Mouse (Mus musculus) limb, embryonic 13.5 days (tissue): ENCODE measurements around the gene Cd19. TPM values are rescaled to one million over a fixed set of nuclear protein-coding genes. Genes with fewer than 3 reads are reported as not detected.

Experiments
- ATAC-seq: fragments of 200-750 bp; cut with Nextera tagmentation; 2 replicates; pipeline ENCODE4 v1.8.0; 2017; ENCODE audit warnings: low read depth, moderate number of reproducible peaks, moderate TSS enrichment; ENCODE audit not compliant: low FRiP score
- H3K27ac ChIP-seq: fragments of 300-500 bp; sonication (generic); 2 replicates; pipeline ENCODE4 v1.5.1; 2015; ENCODE audit warnings: inconsistent platforms, mild to moderate bottlenecking, moderate library complexity
- H3K27me3 ChIP-seq: fragments of 300-500 bp; sonication (generic); 2 replicates; pipeline ENCODE4 v1.6.1; 2015; ENCODE audit warnings: mild to moderate bottlenecking, inconsistent platforms
- H3K36me3 ChIP-seq: fragments of 300-500 bp; sonication (generic); 2 replicates; pipeline ENCODE4 v1.6.1; 2015; ENCODE audit warnings: inconsistent platforms, mild to moderate bottlenecking, moderate library complexity
- H3K4me1 ChIP-seq: fragments of 300-500 bp; sonication (generic); 2 replicates; pipeline ENCODE4 v1.6.1; 2015; ENCODE audit warnings: inconsistent platforms
- H3K4me2 ChIP-seq: fragments of 300-500 bp; sonication (generic); replicated peaks from 2 replicates; pipeline ENCODE4 v1.6.1; 2015; ENCODE audit warnings: inconsistent platforms, mild to moderate bottlenecking, moderate library complexity
- H3K4me3 ChIP-seq: fragments of 300-500 bp; sonication (generic); 2 replicates; pipeline ENCODE4 v1.5.1; 2015; ENCODE audit warnings: moderate library complexity, mild to moderate bottlenecking, inconsistent platforms
- H3K9ac ChIP-seq: fragments of 300-500 bp; sonication (generic); 2 replicates; pipeline ENCODE4 v1.6.1; 2015; ENCODE audit warnings: mild to moderate bottlenecking, inconsistent platforms
- H3K9me3 ChIP-seq: fragments of 300-500 bp; sonication (generic); 2 replicates; pipeline ENCODE4 v1.6.1; 2016; ENCODE audit warnings: inconsistent platforms
- WGBS: fragments of 180-500 bp; shearing (Covaris S2); methylation state at CpG from one replicate; pipeline ENCODE4 v1.1.7; 2015; 5-methylcytosine and 5-hydroxymethylcytosine counted together
- microRNA-seq: library from miRNA; unstranded; fragments of <30 nt; microRNA quantifications from one replicate; pipeline ENCODE4, GENCODE M21; 2016
- polyA plus RNA-seq: library from polyadenylated mRNA; unstranded; fragments of >200 nt; fragmentation: Nextera tagmentation; extraction: Ambion mirVana; gene quantifications from 2 replicates; pipeline ENCODE4 v1.2.1, GENCODE M21; 2015

The Cd19 gene
- polyA plus RNA-seq, 1 experiment from 2014 or later = not detected

- H3K4me1 ChIP-seq = peaks cover 9% of the 10 kb centered on the region
- H3K9ac ChIP-seq = no peak overlapping the region
- no peaks in the 10 kb centered on the region for H3K27me3 ChIP-seq
- H3K4me2 ChIP-seq = no peak overlapping the region
- WGBS = 78% methylated on average over 6 of the region's 6 CpGs
- peaks cover 55% of the 10 kb centered on the region for H3K36me3 ChIP-seq
- no peaks in the 10 kb centered on the region for H3K9me3 ChIP-seq
- H3K4me3 ChIP-seq = no peak overlapping the region
- no peak overlapping the region for H3K27ac ChIP-seq
- ATAC-seq = no peak
Measured at GRCm38 (mm10) chr7:126374526-126374925, 40.2 kb downstream of the Cd19 start.

- no peak for ATAC-seq
- WGBS = 85% methylated on average over 9 of the region's 9 CpGs
- Histone ChIP-seq H3K36me3 (peaks cover 60% of the 10 kb centered on the region), H3K9me3 (no peaks in the 10 kb centered on the region), H3K9ac (no peak overlapping the region), H3K27me3 (no peaks in the 10 kb centered on the region), H3K4me3 (no peak overlapping the region), H3K4me2 (no peak overlapping the region), H3K27ac (no peak overlapping the region), H3K4me1 (peaks cover 9% of the 10 kb centered on the region)
Measured at GRCm38 (mm10) chr7:126373007-126373406, 41.7 kb downstream of the Cd19 start.

GRCm38 (mm10) chr7:126369393-126369792 is 45.3 kb downstream of the Cd19 start, which contains the start of gene Lat:
TSS of gene Lat (minus strand) at chr7:126369570.
- Histone ChIP-seq H3K9me3 (no peaks in the 10 kb centered on the region), H3K27me3 (no peaks in the 10 kb centered on the region), H3K27ac (no peak within 1 kb of the TSS), H3K4me2 (no peak within 1 kb of the TSS), H3K9ac (no peak within 1 kb of the TSS), H3K4me1 (no peaks in the 10 kb centered on the region), H3K36me3 (peaks cover 58% of the 10 kb centered on the region), H3K4me3 (no peak within 1 kb of the TSS)
- ATAC-seq = no peak
- WGBS = 72% methylated on average over 13 of the region's 13 CpGs

GRCm38 (mm10) chr7:126368367-126368766 is 46.3 kb downstream of the Cd19 start:
- no peak for ATAC-seq
- Histone ChIP-seq H3K4me1 (no peaks in the 10 kb centered on the region), H3K9me3 (no peaks in the 10 kb centered on the region), H3K27me3 (no peaks in the 10 kb centered on the region), H3K4me2 (no peak overlapping the region), H3K4me3 (no peak overlapping the region), H3K9ac (no peak overlapping the region), H3K27ac (no peak overlapping the region), H3K36me3 (peaks cover 55% of the 10 kb centered on the region)
- WGBS = 87% methylated on average over 8 of the region's 8 CpGs

DNA sequence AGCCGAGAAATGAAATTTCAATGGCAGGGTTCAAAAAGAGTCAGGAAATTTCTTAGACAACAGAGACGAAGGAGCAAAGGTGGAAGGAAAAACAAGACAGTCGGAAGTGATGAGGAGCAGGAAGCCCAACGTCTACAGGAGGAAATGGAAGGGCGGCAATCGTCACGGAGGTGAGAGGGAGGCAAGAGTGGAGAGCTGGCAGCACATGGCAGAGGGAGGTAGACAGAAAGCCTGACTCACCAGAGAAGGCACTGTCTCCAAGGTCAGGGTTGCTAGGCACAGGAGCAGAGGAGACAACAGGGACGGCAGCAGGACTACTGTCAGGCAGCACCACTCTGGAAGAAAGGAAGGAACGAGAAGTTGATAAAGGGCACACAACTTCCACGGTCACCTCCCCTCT is 47.1 kb downstream of the Cd19 start:
- H3K36me3 ChIP-seq = peaks cover 48% of the 10 kb centered on the region

GRCm38 (mm10) chr7:126363038-126363437 is 51.7 kb downstream of the Cd19 start:
- Histone ChIP-seq H3K4me1 (no peaks in the 10 kb centered on the region), H3K9ac (no peak overlapping the region), H3K27me3 (no peaks in the 10 kb centered on the region), H3K27ac (no peak overlapping the region), H3K9me3 (no peaks in the 10 kb centered on the region), H3K4me3 (no peak overlapping the region), H3K4me2 (no peak overlapping the region), H3K36me3 (peaks cover 12% of the 10 kb centered on the region; the same call in 1 of the 2 replicates)
- no peak for ATAC-seq
- WGBS = 81% methylated on average over 6 of the region's 6 CpGs

More for the DNA sequence above, 47.1 kb downstream of the Cd19 start:
- Histone ChIP-seq H3K27me3 (no peaks in the 10 kb centered on the region), H3K4me1 (no peaks in the 10 kb centered on the region), H3K27ac (no peak overlapping the region), H3K4me3 (no peak overlapping the region), H3K4me2 (no peak overlapping the region), H3K9ac (no peak overlapping the region), H3K9me3 (no peaks in the 10 kb centered on the region)
- ATAC-seq = no peak
- WGBS = 86% methylated on average over 10 of the region's 10 CpGs

GRCm38 (mm10) chr7:126359049-126359448 is 55.6 kb downstream of the Cd19 start:
- no peak for ATAC-seq
- Histone ChIP-seq H3K4me2 (peak overlapping the region; percentile 16; the same call in 1 of the 2 replicates), H3K27me3 (no peaks in the 10 kb centered on the region), H3K4me3 (no peak overlapping the region), H3K36me3 (peaks cover 4% of the 10 kb centered on the region; the same call in 1 of the 2 replicates), H3K9ac (no peak overlapping the region), H3K27ac (no peak overlapping the region), H3K9me3 (no peaks in the 10 kb centered on the region), H3K4me1 (no peaks in the 10 kb centered on the region)
- WGBS = 55% methylated on average over 13 of the region's 13 CpGs

Small RNA genes within 50 kb of the gene (microRNA-seq; reads per million reads assigned to microRNA genes)
- gene Mir7058 = not detected

Other genes with a start within 250 kb of the Cd19 start
- 53.3 and 54.4 TPM in 2 replicates for gene Xpo6, start 214.4 kb downstream of the Cd19 start, polyA plus RNA-seq
- gene Sbk1, start 142.3 kb downstream of the Cd19 start, polyA plus RNA-seq = 56.7 and 58.2 TPM in 2 replicates
- 2.9 and 3.6 TPM in 2 replicates for gene Lat, start 45.3 kb downstream of the Cd19 start, polyA plus RNA-seq
- 61.7 and 62.4 TPM in 2 replicates for gene Spns1, start 37.4 kb downstream of the Cd19 start, polyA plus RNA-seq
- gene Nfatc2ip, start 18.2 kb downstream of the Cd19 start, polyA plus RNA-seq = 2.3 and 2.4 TPM in 2 replicates
- 36.6 and 37.0 TPM in 2 replicates for gene Rabep2, start 13.9 kb upstream of the Cd19 start, polyA plus RNA-seq
- gene Atp2a1, start 48.2 kb upstream of the Cd19 start, polyA plus RNA-seq = 90.2 and 93.8 TPM in 2 replicates
- gene Sh2b1, start 60.5 kb upstream of the Cd19 start, polyA plus RNA-seq = 56.6 and 61.4 TPM in 2 replicates
- 135 and 137 TPM in 2 replicates for gene Tufm, start 72.5 kb upstream of the Cd19 start, polyA plus RNA-seq
- 49.9 and 51.8 TPM in 2 replicates for gene Atxn2l, start 88.5 kb upstream of the Cd19 start, polyA plus RNA-seq
- 207 and 208 TPM in 2 replicates for gene Eif3c, start 151.5 kb upstream of the Cd19 start, polyA plus RNA-seq
- 0.71 and 0.72 TPM in 2 replicates for gene Apobr, start 170.1 kb upstream of the Cd19 start, polyA plus RNA-seq
- gene Cln3, start 170.9 kb upstream of the Cd19 start, polyA plus RNA-seq = 38.6 and 38.7 TPM in 2 replicates
- not detected in 2 replicates for gene Il27, start 180.1 kb upstream of the Cd19 start, polyA plus RNA-seq
- 3.5 and 4.7 TPM in 2 replicates for gene Nupr1, start 216.0 kb upstream of the Cd19 start, polyA plus RNA-seq
- 56.8 and 63.8 TPM in 2 replicates for gene Sgf29, start 234.4 kb upstream of the Cd19 start, polyA plus RNA-seq